Comparison of ENCODE assay signal across 10 mouse cellular contexts in the genomic region with DNA sequence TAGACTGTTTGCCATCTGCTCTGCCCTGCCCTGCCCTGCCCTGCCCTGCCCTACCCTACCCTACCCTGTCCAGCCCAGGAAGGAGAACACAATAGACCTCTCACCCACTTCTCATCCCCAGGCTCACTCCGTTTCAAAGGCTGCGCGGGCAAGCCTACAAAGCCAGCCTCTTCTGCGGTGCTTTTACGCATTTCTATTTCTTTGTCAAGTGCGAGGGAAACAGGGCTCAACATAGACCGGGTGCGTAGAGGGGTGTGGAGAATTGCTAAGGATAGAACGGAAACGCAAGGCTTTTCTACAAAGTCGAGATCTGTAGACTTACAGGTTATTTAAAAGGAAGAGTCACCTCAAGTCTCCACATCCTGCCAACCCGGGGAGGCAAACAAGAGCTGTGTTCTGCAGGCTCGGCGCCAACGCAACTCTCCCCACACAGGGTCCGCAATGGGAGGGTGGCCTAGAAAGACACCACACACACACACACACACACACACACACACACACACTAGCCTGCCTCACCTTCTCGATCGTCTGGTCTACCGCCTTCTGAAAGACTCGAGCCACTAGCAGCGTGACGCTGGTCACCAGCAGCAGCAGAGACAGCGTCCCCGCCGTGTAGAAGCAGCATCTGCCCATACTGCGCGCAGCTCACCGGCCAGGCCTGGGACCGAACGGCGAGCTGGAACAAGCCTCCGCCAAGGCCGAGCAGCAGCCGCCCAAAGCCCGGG. TPM values are rescaled to one million over a fixed set of nuclear protein-coding genes. Genes with fewer than 3 reads are reported as not detected.
DNase-seq lines count a peak whose midpoint lies in the region; ATAC-seq and TF ChIP-seq lines count a peak whose summit lies in the region.
"Had no signal": no experiment of that assay in that cellular context is flagged by ENCODE, and none has a peak within 500 bp of the region (broad histone marks: within the 10 kb centered on the region; RNA-seq: fewer than 3 reads in every experiment).

No protein-coding gene starts in this region.

- H3K9ac ChIP-seq in ES-E14 (ENCODE audit: insufficient read depth, low read depth, low read length, poor library complexity, severe bottlenecking) = peak overlapping the region; percentile 84
- H3K9ac ChIP-seq in embryonic facial prominence, embryonic 14.5 days (ENCODE audit: low read depth, low read length) = peak overlapping the region; percentile 84
- H3K9ac ChIP-seq in heart, embryonic 16.5 days (ENCODE audit: low read length) = peak overlapping the region; percentile 92

- peak overlapping the region; percentile 92 for H3K27ac ChIP-seq in cerebellum, adult 2 months (ENCODE audit: insufficient read depth, low read length)
- H3K27ac ChIP-seq in ES-E14 (ENCODE audit: insufficient read depth, low read depth, low read length, poor library complexity, severe bottlenecking) (peak overlapping the region; percentile 34; the same call in 1 of the 2 replicates), macrophage (peak overlapping the region; percentile 78)
- peak overlapping the region; percentile 96 for H3K27ac ChIP-seq in embryonic facial prominence, embryonic 14.5 days (replicated peaks; ENCODE audit: low read depth, low read length)
- H3K27ac ChIP-seq in heart, embryonic 16.5 days (ENCODE audit: low read length) = peak overlapping the region; percentile 97

- under 1% methylated on average over 35 of the region's 35 CpGs for WGBS in cerebellum, adult 2 months
- under 1% methylated on average over 32 of the region's 35 CpGs for WGBS in embryonic facial prominence, embryonic 14.5 days
- under 1% methylated on average over 34 of the region's 35 CpGs for WGBS in heart, embryonic 16.5 days
- 0% methylated on average over 29 of the region's 35 CpGs for WGBS in macrophage (ENCODE audit: missing documents)

- no peaks in the 10 kb centered on the region for H3K9me3 ChIP-seq in ES-E14 (ENCODE audit: control insufficient read depth, insufficient read depth, low read depth, low read length)
- no peaks in the 10 kb centered on the region for H3K9me3 ChIP-seq in embryonic facial prominence, embryonic 14.5 days (ENCODE audit: control insufficient read depth, low read length)
- H3K9me3 ChIP-seq in heart, embryonic 16.5 days (replicated peaks; ENCODE audit: control insufficient read depth, low read length) = no peaks in the 10 kb centered on the region

- no peak for TF ChIP-seq POLR2A in cerebellum, adult 2 months (IDR thresholded peaks at IDR 0.05; ENCODE audit: borderline replicate concordance, insufficient read depth, low read length)

- peak overlapping the region; percentile 75 for H3K4me2 ChIP-seq in embryonic facial prominence, embryonic 14.5 days (ENCODE audit: low read depth, low read length)
- peak overlapping the region; percentile 86 for H3K4me2 ChIP-seq in heart, embryonic 16.5 days (ENCODE audit: low read depth, low read length)

- in situ Hi-C loops in ES-E14 (cut with MboI; ENCODE audit: low sequenced_read_pairs in 2 of 2, unreplicated experiment in 2 of 2) = no loop called here

- ATAC-seq in embryonic facial prominence, embryonic 14.5 days (ENCODE audit: low read depth) = peak; percentile 84
- peak; percentile 66 for ATAC-seq in heart, embryonic 16.5 days (replicated peaks; ENCODE audit: extremely low read depth, insufficient read depth, low FRiP score)

- peaks cover 13% of the 10 kb centered on the region for H3K4me1 ChIP-seq in cerebellum, adult 2 months (ENCODE audit: control insufficient read depth, insufficient read depth, low read length)
- peaks cover 4 to 6% of the 10 kb centered on the region in 2 experiments; a peak in 3 of 4 replicates for H3K4me1 ChIP-seq in ES-E14 (ENCODE audit: control insufficient read depth in 2 of 2, insufficient read depth in 2 of 2, low read length in 2 of 2, poor library complexity in 1 of 2)
- peaks cover 12% of the 10 kb centered on the region for H3K4me1 ChIP-seq in embryonic facial prominence, embryonic 14.5 days (ENCODE audit: control insufficient read depth, insufficient read depth, low read length)
- H3K4me1 ChIP-seq in heart, embryonic 16.5 days (ENCODE audit: control insufficient read depth, insufficient read depth, low read length) = peaks cover 26% of the 10 kb centered on the region

- DNase-seq in cerebellum, adult 2 months = peak in 1 of 2 experiments; percentile 69
- DNase-seq in cerebellum, adult 11-12 months = no peak
- DNase-seq in ES-E14 (ENCODE audit: low read depth, low spot score) = no peak
- DNase-seq in embryonic facial prominence, embryonic 14.5 days (ENCODE audit: low spot score) = peak; percentile 50
- peak; percentile 37 for DNase-seq in layer of hippocampus, adult 9-11 months
- peak; percentile 48 to 56 for DNase-seq in spleen, postnatal 36 days (ENCODE audit: low spot score in 2 of 2)

- 0 out of 2 replicates have a peak, but pooled peaks cover 1% of the 10 kb centered on the region for H3K36me3 ChIP-seq in ES-E14 (ENCODE audit: control insufficient read depth, insufficient read depth, low read length, poor library complexity, severe bottlenecking)
- H3K36me3 ChIP-seq in embryonic facial prominence, embryonic 14.5 days (ENCODE audit: control insufficient read depth, insufficient read depth, low read length) = no peaks in the 10 kb centered on the region
- no peaks in the 10 kb centered on the region for H3K36me3 ChIP-seq in heart, embryonic 16.5 days (ENCODE audit: control insufficient read depth, insufficient read depth)
- H3K36me3 ChIP-seq in macrophage (ENCODE audit: inconsistent target) = 0 out of 2 replicates have a peak, but pooled peaks cover 8% of the 10 kb centered on the region

- no peaks in the 10 kb centered on the region for H3K27me3 ChIP-seq in cerebellum, adult 2 months (ENCODE audit: control insufficient read depth, insufficient read depth, low read length)
- H3K27me3 ChIP-seq in embryonic facial prominence, embryonic 14.5 days (replicated peaks; ENCODE audit: control insufficient read depth, insufficient read depth, low read length) = no peaks in the 10 kb centered on the region
- no peaks in the 10 kb centered on the region for H3K27me3 ChIP-seq in heart, embryonic 16.5 days (ENCODE audit: control insufficient read depth, insufficient read depth, low read length)
- H3K27me3 ChIP-seq: Patski had no signal

- peaks cover 51% of the 10 kb centered on the region for H3K79me2 ChIP-seq in macrophage (ENCODE audit: inconsistent target)

- TF ChIP-seq CTCF in cerebellum, adult 2 months (IDR thresholded peaks at IDR 0.05; ENCODE audit: borderline replicate concordance, insufficient read depth, low read depth, low read length) = no peak

- peak overlapping the region; percentile 66 for H3K4me3 ChIP-seq in cerebellum, adult 2 months (replicated peaks; ENCODE audit: insufficient read depth, low read depth, low read length)
- H3K4me3 ChIP-seq in ES-E14 (ENCODE audit: insufficient read depth in 1 of 2, low read depth in 1 of 2, low read length in 2 of 2, poor library complexity in 1 of 2, severe bottlenecking in 1 of 2) (peak overlapping the region; percentile 91 to 92), macrophage (ENCODE audit: inconsistent target) (peak overlapping the region; percentile 78)
- H3K4me3 ChIP-seq in embryonic facial prominence, embryonic 14.5 days (ENCODE audit: low read depth, low read length) = peak overlapping the region; percentile 92
- peak overlapping the region; percentile 80 for H3K4me3 ChIP-seq in heart, embryonic 16.5 days (ENCODE audit: low read length)

TF ChIP-seq in ES-E14, 5 proteins besides CTCF, POLR2A, EP300 and RAD21:
- no peak for TF ChIP-seq HCFC1 (IDR thresholded peaks at IDR 0.05; ENCODE audit: borderline replicate concordance, insufficient read depth, low read length)
- no peak for TF ChIP-seq MAFK (IDR thresholded peaks at IDR 0.05; ENCODE audit: insufficient read depth, low read depth, low read length)
- TF ChIP-seq ZNF384 (IDR thresholded peaks at IDR 0.05; ENCODE audit: low read depth, low read length) = no peak
- no peak for TF ChIP-seq CHD2 (IDR thresholded peaks at IDR 0.05; ENCODE audit: low read depth, low read length)

RNA-seq across cellular contexts. Expression of gene Scarb2, which starts 1.8 kb away (rescaled TPM):
- polyA plus RNA-seq in cerebellum, adult 2 months (2012; rRNA removed) = 67.3 and 72.1 TPM in 2 replicates
- 39.0 and 89.0 TPM in 2 replicates for total RNA-seq in ES-E14 (2012; rRNA removed)
- polyA plus RNA-seq in embryonic facial prominence, embryonic 14.5 days (2014; fragmentation: Nextera tagmentation; extraction: Ambion mirVana) = 11.4 and 11.5 TPM in 2 replicates
- polyA plus RNA-seq in heart, embryonic 16.5 days (2015; fragmentation: Nextera tagmentation; extraction: Ambion mirVana) = 18.3 and 18.7 TPM in 2 replicates
- 10 to 100 TPM; 30.0 to 78.9 (median 60.9) TPM for total RNA-seq in macrophage (2018; cell fraction: chromatin; rRNA removed)
- total RNA-seq in macrophage (2018; cell fraction: cytosol; rRNA removed) = 100 to 1,000 TPM in 16 of 26 experiments, 10 to 100 TPM in 10; 59.4 to 206 (median 108) TPM
- 100 to 1,000 TPM in 25 of 26 experiments, 10 to 100 TPM in 1; 84.3 to 218 (median 151) TPM for total RNA-seq in macrophage (2018; cell fraction: nucleus; rRNA removed)
- polyA plus RNA-seq in macrophage (2018) = 93.3 to 161 TPM (median 147 TPM) in 3 replicates

RNA-seq across cellular contexts. Expression of gene Fam47e, which starts 50.0 kb away (rescaled TPM):
- polyA plus RNA-seq in cerebellum, adult 2 months (2012; rRNA removed) = 0.31 and 0.78 TPM in 2 replicates
- total RNA-seq in ES-E14 (2012; rRNA removed) = not detected in 2 replicates
- 0.71 and 2.3 TPM in 2 replicates for polyA plus RNA-seq in embryonic facial prominence, embryonic 14.5 days (2014; fragmentation: Nextera tagmentation; extraction: Ambion mirVana)
- polyA plus RNA-seq in heart, embryonic 16.5 days (2015; fragmentation: Nextera tagmentation; extraction: Ambion mirVana) = 0.56 and 0.72 TPM in 2 replicates
- not detected for total RNA-seq in macrophage (2018; cell fraction: chromatin; rRNA removed)
- total RNA-seq in macrophage (2018; cell fraction: cytosol; rRNA removed) = not detected
- total RNA-seq in macrophage (2018; cell fraction: nucleus; rRNA removed) = not detected
- not detected in 3 replicates for polyA plus RNA-seq in macrophage (2018)
- total RNA-seq: hematopoietic stem cell, adult 5-6 weeks had no signal
- polyA plus RNA-seq: Patski had no signal

Comparison
In these comparisons a context has a peak if more than half of its experiments do, and no peak if none do; other contexts are left out.
1. DNase-seq: peak in embryonic facial prominence, embryonic 14.5 days (single experiment), layer of hippocampus, adult 9-11 months (single experiment) and spleen, postnatal 36 days (2 of 2); none in cerebellum, adult 11-12 months (single experiment) and ES-E14 (single experiment).
2. H3K27ac ChIP-seq: peak in every context shown above with its lines; median percentile 97 in heart, embryonic 16.5 days; 96 in embryonic facial prominence, embryonic 14.5 days; 92 in cerebellum, adult 2 months; 78 in macrophage; 34 in ES-E14.
3. Peak in every context shown above with its lines, with median percentiles within 50 percentile points of each other: H3K4me3 ChIP-seq and H3K9ac ChIP-seq.